Mouse (Mus musculus): ENCODE data around the gene Rpl37. TPM values are rescaled to one million over a fixed set of nuclear protein-coding genes. Genes with fewer than 3 reads are reported as not detected.

The Rpl37 gene
- polyA plus RNA-seq, 1 experiment from 2014 or later, result 521 TPM

- Histone ChIP-seq H3K4me3 (peak within 1 kb of the TSS; percentile 26; the same call in 1 of the 2 replicates), H3K27me3 (replicated peaks; ENCODE audit: low read depth, poor library complexity, severe bottlenecking) (no peaks in the 10 kb centered on the region), H3K27ac (replicated peaks) (0 out of 2 replicates have a peak within 1 kb of the TSS, but pooled peaks have one; percentile 32), H3K36me3 (replicated peaks) (no peaks in the 10 kb centered on the region), H3K4me1 (no peaks in the 10 kb centered on the region), H3K9me3 (no peaks in the 10 kb centered on the region)
- no peak for DNase-seq (ENCODE audit: low spot score)
- 68% methylated on average over 21 of the region's 21 CpGs for WGBS
These were observed 8.5 kb upstream of the Rpl37 start, which contains the start of gene Card6 for GRCm38 (mm10) chr15:5107686-5108654. TSS of gene Card6 (minus strand) at chr15:5108539.

DNA sequence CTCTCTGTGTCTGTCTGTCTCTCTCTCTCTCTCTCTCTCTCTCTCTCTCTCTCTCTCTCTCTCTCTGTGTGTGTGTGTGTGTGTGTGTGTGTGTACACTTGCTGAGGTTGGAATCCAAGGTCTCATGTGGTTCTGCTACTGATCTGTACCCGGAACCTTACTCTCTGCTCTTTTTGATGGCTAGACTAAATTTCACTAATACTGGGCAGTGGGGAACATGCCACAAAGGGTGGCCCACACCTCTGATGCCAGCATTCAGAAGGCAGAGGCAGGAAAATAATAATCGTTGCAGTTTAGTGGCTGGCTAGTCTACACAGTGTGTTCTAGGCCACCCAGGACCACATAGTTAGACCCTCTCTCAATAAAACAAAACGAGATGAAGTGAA, 7.8 kb upstream of the Rpl37 start:
- H3K9me3 ChIP-seq, result no peaks in the 10 kb centered on the region
- no peaks in the 10 kb centered on the region for H3K4me1 ChIP-seq
- 86% methylated on average over 3 of the region's 3 CpGs for WGBS
- no peaks in the 10 kb centered on the region for H3K36me3 ChIP-seq (replicated peaks)
- H3K27ac ChIP-seq (replicated peaks), result no peak overlapping the region
- no peaks in the 10 kb centered on the region for H3K27me3 ChIP-seq (replicated peaks; ENCODE audit: low read depth, poor library complexity, severe bottlenecking)
- no peak overlapping the region for H3K4me3 ChIP-seq
- DNase-seq (ENCODE audit: low spot score), result no peak

GRCm38 (mm10) chr15:5112651-5113050, 3.8 kb upstream of the Rpl37 start:
- WGBS, result 86% methylated on average over 3 of the region's 3 CpGs
- Histone ChIP-seq H3K36me3 (replicated peaks) (peaks cover 6% of the 10 kb centered on the region), H3K4me3 (no peak overlapping the region), H3K9me3 (no peaks in the 10 kb centered on the region), H3K27ac (replicated peaks) (no peak overlapping the region), H3K4me1 (peaks cover 10% of the 10 kb centered on the region), H3K27me3 (replicated peaks; ENCODE audit: low read depth, poor library complexity, severe bottlenecking) (no peaks in the 10 kb centered on the region)
- no peak for DNase-seq (ENCODE audit: low spot score)

GRCm38 (mm10) chr15:5115173-5115572, 1.3 kb upstream of the Rpl37 start:
- Histone ChIP-seq H3K27ac (replicated peaks) (peak overlapping the region; percentile 93), H3K4me1 (peaks cover 20% of the 10 kb centered on the region), H3K36me3 (replicated peaks) (peaks cover 31% of the 10 kb centered on the region), H3K4me3 (peak overlapping the region; percentile 87), H3K27me3 (replicated peaks; ENCODE audit: low read depth, poor library complexity, severe bottlenecking) (no peaks in the 10 kb centered on the region), H3K9me3 (no peaks in the 10 kb centered on the region)
- no peak for DNase-seq (ENCODE audit: low spot score)
- 70% methylated on average over 8 of the region's 8 CpGs for whole genome bisulfite sequencing

GRCm38 (mm10) chr15:5117031-5117601, 671 bp downstream of the Rpl37 start:
- 3% methylated on average over 22 of the region's 22 CpGs for WGBS
- H3K9me3 ChIP-seq, result no peaks in the 10 kb centered on the region
- peaks cover 50% of the 10 kb centered on the region for H3K36me3 ChIP-seq (replicated peaks)
- peak overlapping the region; percentile 87 for H3K4me3 ChIP-seq
- H3K4me1 ChIP-seq, result peaks cover 20% of the 10 kb centered on the region
- no peak for DNase-seq (ENCODE audit: low spot score)
- H3K27me3 ChIP-seq (replicated peaks; ENCODE audit: low read depth, poor library complexity, severe bottlenecking), result no peaks in the 10 kb centered on the region
- H3K27ac ChIP-seq (replicated peaks), result peak overlapping the region; percentile 93

- no peak for DNase-seq (ENCODE audit: low spot score)
- Histone ChIP-seq H3K27me3 (replicated peaks; ENCODE audit: low read depth, poor library complexity, severe bottlenecking) (no peaks in the 10 kb centered on the region), H3K27ac (replicated peaks) (no peak overlapping the region), H3K9me3 (no peaks in the 10 kb centered on the region), H3K4me3 (0 out of 2 replicates have a peak overlapping the region, but pooled peaks have one; percentile 14), H3K36me3 (replicated peaks) (peaks cover 65% of the 10 kb centered on the region), H3K4me1 (peaks cover 20% of the 10 kb centered on the region)
- 89% methylated on average over 9 of the region's 9 CpGs for whole genome bisulfite sequencing
These were observed 2.2 kb downstream of the Rpl37 start for GRCm38 (mm10) chr15:5118626-5119025.

- H3K9me3 ChIP-seq, result no peaks in the 10 kb centered on the region
- H3K4me1 ChIP-seq, result peaks cover 20% of the 10 kb centered on the region
- H3K4me3 ChIP-seq, result no peak overlapping the region
- no peaks in the 10 kb centered on the region for H3K27me3 ChIP-seq (replicated peaks; ENCODE audit: low read depth, poor library complexity, severe bottlenecking)
- H3K27ac ChIP-seq (replicated peaks), result no peak overlapping the region
- no peak for DNase-seq (ENCODE audit: low spot score)
- over 99% methylated on average over 2 of the region's 2 CpGs for WGBS
- H3K36me3 ChIP-seq (replicated peaks), result peaks cover 67% of the 10 kb centered on the region
These were observed 2.7 kb downstream of the Rpl37 start for GRCm38 (mm10) chr15:5119192-5119591.

GRCm38 (mm10) chr15:5119707-5120106, 3.3 kb downstream of the Rpl37 start:
- Histone ChIP-seq H3K9me3 (no peaks in the 10 kb centered on the region), H3K4me1 (peaks cover 20% of the 10 kb centered on the region), H3K27me3 (replicated peaks; ENCODE audit: low read depth, poor library complexity, severe bottlenecking) (no peaks in the 10 kb centered on the region), H3K4me3 (no peak overlapping the region), H3K27ac (replicated peaks) (no peak overlapping the region), H3K36me3 (replicated peaks) (peaks cover 72% of the 10 kb centered on the region)
- no peak for DNase-seq (ENCODE audit: low spot score)
- WGBS, result 92% methylated on average over 2 of the region's 2 CpGs

DNA sequence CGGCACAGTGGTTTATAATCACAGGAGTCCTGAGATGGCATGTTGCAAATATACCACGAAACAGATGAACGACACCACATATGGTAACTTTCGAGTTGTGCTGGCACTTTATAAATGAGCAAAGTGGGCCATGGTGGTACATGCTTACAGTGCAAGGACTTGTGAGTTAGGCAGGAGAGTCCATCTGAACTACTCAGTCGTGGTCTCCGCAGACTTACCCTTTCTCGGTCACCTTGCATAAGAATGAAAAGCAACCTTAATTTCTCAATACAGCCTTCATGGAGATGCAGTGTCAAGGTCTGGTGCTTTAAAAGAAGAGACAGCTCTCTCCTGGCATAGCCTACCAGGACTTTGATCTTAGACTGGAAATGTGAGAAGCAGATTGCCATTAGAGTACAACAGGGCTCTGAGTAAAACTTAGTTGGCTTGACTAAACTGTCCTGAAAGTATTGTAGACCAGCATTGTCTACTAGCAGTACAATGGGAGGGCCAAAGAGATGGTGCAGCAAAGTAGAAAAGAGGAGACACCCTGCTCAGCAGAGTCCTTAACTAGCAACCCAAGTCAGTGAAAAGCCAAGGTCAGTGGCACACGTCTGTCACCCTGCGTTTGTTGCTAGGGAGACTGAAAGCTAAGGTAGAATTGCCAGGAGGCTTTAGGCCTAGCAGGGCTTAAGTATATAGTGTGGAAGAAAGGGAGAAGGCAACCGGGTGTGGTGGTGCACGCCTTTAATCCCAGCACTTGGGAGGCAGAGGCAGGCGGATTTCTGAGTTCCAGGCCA, 5.3 kb downstream of the Rpl37 start:
- Histone ChIP-seq H3K9me3 (no peaks in the 10 kb centered on the region), H3K4me1 (peaks cover 14% of the 10 kb centered on the region), H3K36me3 (replicated peaks) (peaks cover 79% of the 10 kb centered on the region), H3K27ac (replicated peaks) (no peak overlapping the region), H3K27me3 (replicated peaks; ENCODE audit: low read depth, poor library complexity, severe bottlenecking) (no peaks in the 10 kb centered on the region), H3K4me3 (no peak overlapping the region)
- 89% methylated on average over 12 of the region's 12 CpGs for WGBS
- no peak for DNase-seq (ENCODE audit: low spot score)

DNA sequence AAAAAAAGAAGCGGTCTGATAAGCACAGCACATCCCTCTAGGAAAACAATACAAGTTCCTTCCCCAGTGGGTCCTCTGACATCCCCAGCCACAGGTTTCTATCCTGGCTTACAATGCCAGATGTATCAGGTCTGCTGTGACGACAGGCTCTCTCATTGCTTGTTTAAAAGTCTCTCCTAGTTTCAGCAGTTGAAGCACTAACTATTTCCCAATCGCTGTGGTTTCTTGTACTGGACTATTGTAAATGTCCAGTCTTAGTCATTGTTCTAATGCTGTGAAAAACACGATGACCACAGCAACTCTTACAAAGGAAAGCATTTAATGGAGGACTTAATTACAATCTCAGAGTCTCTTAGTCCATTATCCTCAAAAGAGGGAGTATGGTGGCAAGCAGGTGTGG, 10.0 kb downstream of the Rpl37 start:
- WGBS, result 81% methylated on average over 4 of the region's 4 CpGs
- no peaks in the 10 kb centered on the region for H3K4me1 ChIP-seq

DNA sequence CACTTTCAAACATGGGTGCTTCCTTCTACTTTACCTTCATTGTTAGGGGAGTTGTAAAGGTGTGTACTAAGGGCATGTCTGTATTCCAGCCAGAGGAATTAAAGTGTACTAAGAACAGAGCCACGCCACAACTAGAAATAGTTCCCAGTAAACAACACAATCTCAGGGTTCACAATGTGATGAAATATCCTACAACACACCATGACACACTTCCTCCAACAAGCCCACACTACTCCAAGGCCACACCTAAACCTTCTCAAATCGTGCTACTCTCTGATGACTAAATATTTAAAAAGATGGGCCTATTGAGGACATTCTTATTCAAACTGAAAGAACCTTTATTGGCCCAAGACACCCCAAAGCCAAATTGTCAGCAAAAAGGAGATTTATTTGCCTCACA, 11.0 kb downstream of the Rpl37 start:
- no peak overlapping the region for H3K4me3 ChIP-seq
- H3K27ac ChIP-seq (replicated peaks), result no peak overlapping the region
- H3K4me1 ChIP-seq, result no peaks in the 10 kb centered on the region
- no peak for DNase-seq (ENCODE audit: low spot score)
- 86% methylated on average over 2 of the region's 2 CpGs for WGBS
- no peaks in the 10 kb centered on the region for H3K9me3 ChIP-seq
- H3K36me3 ChIP-seq (replicated peaks), result peaks cover 26% of the 10 kb centered on the region
- no peaks in the 10 kb centered on the region for H3K27me3 ChIP-seq (replicated peaks; ENCODE audit: low read depth, poor library complexity, severe bottlenecking)

More for the DNA sequence above, 10.0 kb downstream of the Rpl37 start:
- H3K27me3 ChIP-seq (replicated peaks; ENCODE audit: low read depth, poor library complexity, severe bottlenecking), result no peaks in the 10 kb centered on the region
- no peak overlapping the region for H3K4me3 ChIP-seq
- H3K36me3 ChIP-seq (replicated peaks), result peaks cover 36% of the 10 kb centered on the region
- H3K27ac ChIP-seq (replicated peaks), result no peak overlapping the region
- H3K9me3 ChIP-seq, result no peaks in the 10 kb centered on the region
- DNase-seq (ENCODE audit: low spot score), result no peak

DNA sequence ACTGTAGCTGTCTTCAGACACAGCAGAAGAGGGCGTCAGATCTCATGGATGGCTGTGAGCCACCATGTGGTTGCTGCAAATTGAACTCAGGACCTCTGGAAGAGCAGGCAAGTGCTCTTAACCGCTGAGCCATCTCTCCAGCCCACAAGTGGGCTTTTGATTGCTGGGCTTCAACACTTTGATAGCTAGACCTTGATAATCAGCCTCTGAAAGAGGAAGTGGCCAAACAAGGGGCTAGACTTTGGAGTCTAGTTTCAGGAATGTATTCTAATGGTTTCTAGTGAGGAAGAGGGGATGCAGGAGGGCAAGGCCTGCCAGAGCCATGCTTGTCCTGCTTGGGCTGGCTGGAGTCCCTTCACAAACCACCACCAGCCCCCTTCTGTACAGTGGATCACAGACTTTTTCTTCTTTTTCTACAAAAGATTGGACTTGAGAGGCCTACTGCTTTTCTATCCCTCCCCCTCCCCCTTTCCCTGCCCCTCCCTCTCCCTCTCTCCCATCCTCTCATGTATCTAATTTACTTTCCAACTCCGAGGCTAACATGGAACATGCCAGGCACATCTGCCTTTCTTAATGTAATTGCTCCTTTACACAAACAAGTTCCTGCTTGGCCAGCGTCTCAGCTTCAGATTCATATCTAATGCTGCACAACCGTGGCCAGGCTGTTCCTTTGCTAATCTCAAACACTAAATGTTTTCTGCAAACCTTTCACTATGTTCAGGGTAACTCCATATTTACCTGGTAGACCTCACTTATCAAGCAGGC, 11.9 kb downstream of the Rpl37 start:
- no peak for DNase-seq (ENCODE audit: low spot score)
- 71% methylated on average over 5 of the region's 5 CpGs for WGBS

More for the DNA sequence above, 11.9 kb downstream of the Rpl37 start:
- H3K36me3 ChIP-seq (replicated peaks), result peaks cover 17% of the 10 kb centered on the region
- H3K27ac ChIP-seq (replicated peaks), result no peak overlapping the region
- no peaks in the 10 kb centered on the region for H3K4me1 ChIP-seq
- no peak overlapping the region for H3K4me3 ChIP-seq
- no peaks in the 10 kb centered on the region for H3K27me3 ChIP-seq (replicated peaks; ENCODE audit: low read depth, poor library complexity, severe bottlenecking)
- H3K9me3 ChIP-seq, result no peaks in the 10 kb centered on the region
